Mouse (Mus musculus) heart, postnatal 0 days (tissue): ENCODE measurements at regions not wholly inside any gene's neighbourhood (a gene's known extent, or its start where the extent isn't known, plus 50 kb on each side); places are given as distances from the start of the nearest gene placed in this dataset.

Experiments
- ATAC-seq: fragments of 200-750 bp; cut with Nextera tagmentation; 2 replicates; pipeline ENCODE4 v1.8.0; 2017; ENCODE audit warnings: low read depth, moderate number of reproducible peaks, moderate library complexity; ENCODE audit not compliant: insufficient read depth
- DNase-seq: peaks from one replicate; pipeline ENCODE4 v3.0.0-alpha.2; 2016; ENCODE audit warnings: low spot score
- H3K27ac ChIP-seq: fragments of 300-500 bp; sonication (generic); 2 replicates; pipeline ENCODE4 v1.5.1; 2014; ENCODE audit warnings: low read depth, mild to moderate bottlenecking
- H3K27me3 ChIP-seq: fragments of 300-500 bp; sonication (generic); 2 replicates; pipeline ENCODE4 v1.6.1; 2014; ENCODE audit warnings: low read length, mixed read lengths; ENCODE audit not compliant: control insufficient read depth, insufficient read depth
- H3K36me3 ChIP-seq: fragments of 300-500 bp; sonication (generic); replicated peaks from 2 replicates; pipeline ENCODE4 v1.6.1; 2014; ENCODE audit warnings: low read length, mixed read lengths; ENCODE audit not compliant: control insufficient read depth, insufficient read depth
- H3K4me1 ChIP-seq: fragments of 300-500 bp; sonication (generic); 2 replicates; pipeline ENCODE4 v1.6.1; 2014; ENCODE audit warnings: antibody characterized with exemption; ENCODE audit not compliant: control insufficient read depth, insufficient read depth
- H3K4me2 ChIP-seq: fragments of 300-500 bp; sonication (generic); 2 replicates; pipeline ENCODE4 v1.6.1; 2014; ENCODE audit warnings: low read depth, mild to moderate bottlenecking, low read length, moderate library complexity
- H3K4me3 ChIP-seq: fragments of 300-500 bp; sonication (generic); 2 replicates; pipeline ENCODE4 v1.5.1; 2014; ENCODE audit warnings: low read depth, low read length
- H3K9ac ChIP-seq: fragments of 300-500 bp; sonication (generic); replicated peaks from 2 replicates; pipeline ENCODE4 v1.6.1; 2014; ENCODE audit warnings: low read depth, low read length, mixed read lengths
- H3K9me3 ChIP-seq: fragments of 300-500 bp; sonication (generic); replicated peaks from 2 replicates; pipeline ENCODE4 v1.6.1; 2016; ENCODE audit warnings: low read length; ENCODE audit not compliant: control insufficient read depth
- CTCF ChIP-seq: IDR thresholded peaks from 2 replicates; pipeline ENCODE4 v1.5.1; 2016; ENCODE audit warnings: antibody characterized with exemption, control low read depth, low read depth
- EP300 ChIP-seq: IDR thresholded peaks from 2 replicates; pipeline ENCODE4 v1.6.1; 2016; ENCODE audit warnings: antibody characterized with exemption, low read depth
- WGBS: fragments of 180-500 bp; shearing (Covaris S2); extraction: QIAGEN DNeasy Blood & Tissue Kit; methylation state at CpG from one replicate; pipeline ENCODE4 v1.1.7; 2014; 5-methylcytosine and 5-hydroxymethylcytosine counted together

GRCm38 (mm10) chr15:43803342-43803741 lies 3669.2 kb downstream of the 9330182O14Rik start:
- H3K27me3 ChIP-seq: no peaks in the 10 kb centered on the region
- WGBS: 66% methylated on average over 4 of the region's 4 CpGs
- H3K9ac ChIP-seq: no peak overlapping the region

More at GRCm38 (mm10) chr15:43803342-43803741, 3669.2 kb downstream of the 9330182O14Rik start:
- Histone ChIP-seq H3K4me3 (no peak overlapping the region), H3K9me3 (no peaks in the 10 kb centered on the region), H3K4me1 (no peaks in the 10 kb centered on the region), H3K27ac (no peak overlapping the region), H3K4me2 (no peak overlapping the region), H3K36me3 (no peaks in the 10 kb centered on the region)
- DNase-seq (no peak), ATAC-seq (no peak)
- TF ChIP-seq CTCF (no peak), EP300 (no peak)
